Mouse (Mus musculus) heart, adult 2 months (tissue): Measurements from ENCODE around the gene Ift27.

Source experiments
- CTCF ChIP-seq: fragments of 200-600 bp; IDR thresholded peaks from 2 replicates; pipeline ENCODE4 v1.8.1; 2022; ENCODE audit warnings: antibody characterized with exemption, mild to moderate bottlenecking, moderate library complexity
- EP300 ChIP-seq: fragments of 200-500 bp; IDR thresholded peaks from 2 replicates; pipeline ENCODE4 v1.6.1; 2011; ENCODE audit warnings: low read depth, low read length, control low read depth; ENCODE audit not compliant: insufficient read depth
- POLR2A ChIP-seq: fragments of 200-500 bp; IDR thresholded peaks from 2 replicates; pipeline ENCODE4 v1.6.1; 2011; ENCODE audit warnings: mild to moderate bottlenecking, low read depth, low read length, control low read depth; ENCODE audit not compliant: insufficient read depth

DNA sequence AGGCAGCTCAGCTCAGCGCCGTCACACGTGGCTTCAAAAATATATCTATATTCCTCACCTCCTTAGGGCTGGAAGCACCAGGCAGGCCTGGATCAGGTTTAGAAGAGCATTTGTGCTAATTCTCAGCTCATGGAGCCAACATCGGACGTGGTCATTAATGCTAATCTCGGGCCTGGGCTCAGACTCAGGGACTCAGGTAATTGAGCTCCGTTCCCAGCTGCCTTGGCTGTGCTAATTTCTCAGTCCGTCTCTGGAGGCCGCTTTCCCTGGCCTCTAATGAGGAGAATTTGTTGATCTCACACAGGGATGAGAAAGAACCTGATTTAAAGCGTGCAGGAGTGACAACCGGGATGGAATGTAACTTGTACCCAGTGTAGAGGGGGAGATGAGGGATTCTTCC lies 9.4 kb downstream of the Ift27 start:
- TF ChIP-seq CTCF (no peak), EP300 (no peak), POLR2A (no peak)
